Mouse (Mus musculus) stomach, embryonic 16.5 days (tissue): ENCODE data around the gene F11. TPM values are rescaled to one million over a fixed set of nuclear protein-coding genes. Genes with fewer than 3 reads are reported as not detected.

ENCODE experiments used
- ATAC-seq: fragments of 200-750 bp; cut with Nextera tagmentation; 2 replicates; pipeline ENCODE4 v1.8.0; 2017; ENCODE audit warnings: moderate number of reproducible peaks, moderate TSS enrichment; ENCODE audit not compliant: insufficient read depth, low FRiP score
- H3K27ac ChIP-seq: fragments of 300-500 bp; sonication (generic); 2 replicates; pipeline ENCODE4 v1.5.1; 2014; ENCODE audit warnings: low read length
- H3K27me3 ChIP-seq: fragments of 300-500 bp; sonication (generic); 2 replicates; pipeline ENCODE4 v1.6.1; 2014; ENCODE audit warnings: low read length, control low read depth, mixed read lengths; ENCODE audit not compliant: control insufficient read depth, insufficient read depth
- H3K36me3 ChIP-seq: fragments of 300-500 bp; sonication (generic); 2 replicates; pipeline ENCODE4 v1.6.1; 2014; ENCODE audit warnings: low read length; ENCODE audit not compliant: control insufficient read depth, insufficient read depth
- H3K4me1 ChIP-seq: fragments of 300-500 bp; sonication (generic); 2 replicates; pipeline ENCODE4 v1.6.1; 2014; ENCODE audit warnings: low read length, control low read depth, mixed read lengths; ENCODE audit not compliant: control insufficient read depth, insufficient read depth
- H3K4me2 ChIP-seq: fragments of 300-500 bp; sonication (generic); 2 replicates; pipeline ENCODE4 v1.6.1; 2014; ENCODE audit warnings: low read depth, low read length, mixed read lengths
- H3K4me3 ChIP-seq: fragments of 300-500 bp; sonication (generic); replicated peaks from 2 replicates; pipeline ENCODE4 v1.5.1; 2014; ENCODE audit warnings: mild to moderate bottlenecking, low read length
- H3K9ac ChIP-seq: fragments of 300-500 bp; sonication (generic); 2 replicates; pipeline ENCODE4 v1.6.1; 2014; ENCODE audit warnings: low read length
- H3K9me3 ChIP-seq: fragments of 300-500 bp; sonication (generic); replicated peaks from 2 replicates; pipeline ENCODE4 v1.6.1; 2016; ENCODE audit warnings: low read length, control low read depth; ENCODE audit not compliant: control insufficient read depth
- WGBS: fragments of 180-500 bp; shearing (Covaris S2); extraction: QIAGEN DNeasy Blood & Tissue Kit; methylation state at CpG from one replicate; pipeline ENCODE4 v1.1.7; 2014; 5-methylcytosine and 5-hydroxymethylcytosine counted together
- polyA plus RNA-seq: library from polyadenylated mRNA; unstranded; fragments of >200 nt; fragmentation: Nextera tagmentation; extraction: Ambion mirVana; gene quantifications from 2 replicates; pipeline ENCODE4 v1.2.1, GENCODE M21; 2015

F11 gene
- polyA plus RNA-seq, 1 experiment from 2014 or later: 1.6 TPM

DNA sequence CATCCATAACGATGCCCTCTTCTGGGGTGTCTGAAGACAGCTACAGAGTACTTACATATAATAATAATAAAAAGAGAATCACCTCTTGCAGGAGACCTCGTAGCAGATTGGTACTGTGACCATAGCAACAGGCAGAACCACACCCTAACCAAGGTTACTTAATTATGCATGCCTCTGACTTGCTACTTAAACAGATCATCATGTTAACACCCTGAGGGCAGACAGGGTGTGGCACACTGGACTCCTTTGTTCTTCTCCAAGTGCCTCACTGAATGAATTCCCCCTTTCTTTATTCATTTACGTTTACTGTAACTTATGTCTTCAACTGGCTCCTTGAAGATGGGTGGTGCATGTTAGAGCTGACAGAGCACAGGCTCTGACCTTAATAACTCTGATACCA lies 28.6 kb downstream of the F11 start:
- WGBS: 55% methylated on average over 3 of the region's 3 CpGs
- H3K4me3 ChIP-seq: no peak overlapping the region
- H3K27me3 ChIP-seq: no peaks in the 10 kb centered on the region
- ATAC-seq: no peak
- H3K9ac ChIP-seq: no peak overlapping the region
- no peak overlapping the region for H3K27ac ChIP-seq
- H3K4me1 ChIP-seq: no peaks in the 10 kb centered on the region
- no peak overlapping the region for H3K4me2 ChIP-seq
- H3K36me3 ChIP-seq: no peaks in the 10 kb centered on the region
- no peaks in the 10 kb centered on the region for H3K9me3 ChIP-seq

DNA sequence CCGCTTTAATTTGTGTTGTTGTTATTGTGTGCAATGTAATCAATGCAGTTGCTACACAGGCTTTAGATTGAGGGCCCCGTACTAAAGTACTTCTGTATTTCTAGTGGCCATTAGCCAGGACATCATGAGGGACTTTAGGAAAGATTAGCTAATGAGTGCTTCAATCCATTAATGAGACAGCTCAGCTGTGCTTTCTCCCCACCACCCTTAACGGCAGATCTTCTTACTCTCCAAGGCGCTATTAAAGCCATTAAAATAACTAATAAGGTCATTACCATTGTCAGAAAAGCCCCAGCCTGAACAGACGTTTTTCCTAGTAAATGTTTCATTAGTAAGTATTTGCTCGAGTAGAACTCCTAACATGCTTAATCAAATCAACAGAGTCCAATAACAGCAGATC lies 59.4 kb downstream of the F11 start:
- H3K27me3 ChIP-seq: no peaks in the 10 kb centered on the region
- no peak overlapping the region for H3K27ac ChIP-seq
- ATAC-seq: no peak
- H3K4me3 ChIP-seq: no peak overlapping the region
- H3K4me1 ChIP-seq: 0 out of 2 replicates have a peak, but pooled peaks cover 4% of the 10 kb centered on the region
- H3K9ac ChIP-seq: no peak overlapping the region
- H3K36me3 ChIP-seq: no peaks in the 10 kb centered on the region
- WGBS: 44% methylated on average over 6 of the region's 6 CpGs
- H3K9me3 ChIP-seq: no peaks in the 10 kb centered on the region
- H3K4me2 ChIP-seq: no peak overlapping the region

DNA sequence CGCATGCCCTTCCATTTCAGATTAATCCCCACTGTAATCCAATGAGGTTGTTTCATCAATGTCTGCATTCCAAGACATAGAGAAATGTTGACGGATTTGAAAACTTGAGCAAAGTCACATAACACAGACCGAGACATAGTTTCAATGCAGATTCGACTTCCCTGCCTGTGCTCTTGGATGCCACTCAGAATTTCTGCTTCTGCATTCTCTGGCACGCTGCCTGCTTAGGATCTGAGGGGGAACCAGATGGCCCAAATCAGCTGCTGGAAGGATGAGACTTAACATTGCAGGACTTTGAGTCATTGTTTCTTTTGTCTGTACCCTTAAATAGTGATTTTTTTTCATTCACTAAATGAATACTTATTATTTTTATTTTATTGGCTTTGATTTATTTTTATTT lies 60.2 kb downstream of the F11 start:
- no peaks in the 10 kb centered on the region for H3K9me3 ChIP-seq
- H3K4me2 ChIP-seq: no peak overlapping the region
- H3K4me3 ChIP-seq: no peak overlapping the region
- no peak overlapping the region for H3K9ac ChIP-seq
- no peaks in the 10 kb centered on the region for H3K27me3 ChIP-seq
- 0 out of 2 replicates have a peak, but pooled peaks cover 4% of the 10 kb centered on the region for H3K4me1 ChIP-seq
- H3K36me3 ChIP-seq: no peaks in the 10 kb centered on the region
- H3K27ac ChIP-seq: no peak overlapping the region
- WGBS: 34% methylated on average over 5 of the region's 5 CpGs
- no peak for ATAC-seq

DNA sequence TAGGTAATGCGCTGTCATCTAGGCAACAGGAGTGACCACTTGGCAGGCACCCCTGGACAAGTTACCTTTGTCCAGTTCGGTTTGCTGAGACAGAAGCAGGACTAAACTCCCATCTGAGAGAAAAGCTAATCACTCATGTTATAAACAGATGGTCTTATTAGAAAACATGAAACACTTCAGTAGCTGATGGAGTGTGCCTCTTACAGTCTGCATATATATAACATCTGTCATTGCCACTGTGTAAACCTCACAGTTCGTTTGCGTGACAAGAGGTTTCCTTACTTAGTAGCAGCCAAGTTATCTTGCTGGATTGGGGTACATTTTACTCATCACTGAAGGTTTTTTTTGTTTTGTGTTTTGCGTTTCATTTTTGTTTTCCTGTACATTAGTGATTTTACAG lies 64.5 kb downstream of the F11 start:
- H3K4me2 ChIP-seq: no peak overlapping the region
- H3K27ac ChIP-seq: no peak overlapping the region
- H3K27me3 ChIP-seq: no peaks in the 10 kb centered on the region
- 0 out of 2 replicates have a peak, but pooled peaks cover 1% of the 10 kb centered on the region for H3K4me1 ChIP-seq
- H3K9me3 ChIP-seq: no peaks in the 10 kb centered on the region
- H3K4me3 ChIP-seq: no peak overlapping the region
- ATAC-seq: no peak
- H3K36me3 ChIP-seq: no peaks in the 10 kb centered on the region
- WGBS: 70% methylated on average over 5 of the region's 5 CpGs
- no peak overlapping the region for H3K9ac ChIP-seq

DNA sequence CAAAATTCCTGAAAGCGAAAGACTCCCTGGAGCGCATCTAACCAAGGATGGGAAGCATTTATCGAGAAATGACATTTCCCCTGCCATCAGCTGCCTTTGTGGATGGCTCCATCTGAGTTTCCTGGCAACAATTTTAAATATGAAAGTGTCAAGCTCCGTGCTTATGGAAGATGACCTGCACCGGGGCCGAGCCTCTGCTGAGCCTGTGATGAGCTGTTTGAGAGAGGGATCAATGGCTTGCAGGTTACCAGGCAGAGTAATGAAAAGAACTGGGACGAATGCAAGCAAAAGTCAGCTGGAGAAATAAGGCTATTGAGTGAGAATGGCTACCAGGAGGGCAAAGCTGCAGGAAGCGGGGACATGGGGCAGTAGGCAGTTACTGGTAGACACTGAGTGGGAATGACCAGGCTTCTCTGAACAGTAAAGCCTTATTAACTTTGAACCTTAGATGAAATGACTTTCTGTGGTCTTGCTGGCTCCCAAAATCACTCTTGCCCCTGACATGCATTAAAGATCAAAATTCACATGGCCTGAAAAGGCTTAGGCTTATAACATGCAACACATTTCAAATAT lies 65.8 kb downstream of the F11 start:
- Histone ChIP-seq H3K27me3 (no peaks in the 10 kb centered on the region), H3K9me3 (no peaks in the 10 kb centered on the region), H3K4me2 (no peak overlapping the region), H3K9ac (no peak overlapping the region), H3K4me3 (no peak overlapping the region), H3K4me1 (no peaks in the 10 kb centered on the region), H3K36me3 (no peaks in the 10 kb centered on the region), H3K27ac (no peak overlapping the region)
- ATAC-seq: no peak
- WGBS: 81% methylated on average over 8 of the region's 8 CpGs

Other genes starting within 250 kb of the F11 start
- 0.46 and 0.72 TPM in 2 replicates for gene Mtnr1a, start 192.9 kb downstream of the F11 start, polyA plus RNA-seq
- gene Klkb1, start 32.8 kb upstream of the F11 start, polyA plus RNA-seq: 0.29 and 0.48 TPM in 2 replicates
- 0.96 and 1.0 TPM in 2 replicates for gene Gm45753, start 46.4 kb upstream of the F11 start, polyA plus RNA-seq
- 5.6 and 5.7 TPM in 2 replicates for gene Cyp4v3, start 71.2 kb upstream of the F11 start, polyA plus RNA-seq
- 15.2 and 16.7 TPM in 2 replicates for gene Fam149a, start 120.3 kb upstream of the F11 start, polyA plus RNA-seq
- 3.3 and 3.9 TPM in 2 replicates for gene Tlr3, start 149.0 kb upstream of the F11 start, polyA plus RNA-seq
- 27.2 and 28.3 TPM in 2 replicates for gene Sorbs2, start 245.8 kb upstream of the F11 start, polyA plus RNA-seq